Mouse (Mus musculus): ENCODE results near the gene Lyrm2. TPM values are rescaled to one million over a fixed set of nuclear protein-coding genes. Genes with fewer than 3 reads are reported as not detected.
A peak's percentile ranks its signal among the peaks of the same experiment; 100 is the strongest.

Gene Lyrm2
- total RNA-seq (2014; rRNA removed) (27.3 and 82.4 TPM in 2 replicates), polyA plus RNA-seq (2015; fragmentation: Nextera tagmentation; extraction: Ambion mirVana) (115 and 117 TPM in 2 replicates)

DNA sequence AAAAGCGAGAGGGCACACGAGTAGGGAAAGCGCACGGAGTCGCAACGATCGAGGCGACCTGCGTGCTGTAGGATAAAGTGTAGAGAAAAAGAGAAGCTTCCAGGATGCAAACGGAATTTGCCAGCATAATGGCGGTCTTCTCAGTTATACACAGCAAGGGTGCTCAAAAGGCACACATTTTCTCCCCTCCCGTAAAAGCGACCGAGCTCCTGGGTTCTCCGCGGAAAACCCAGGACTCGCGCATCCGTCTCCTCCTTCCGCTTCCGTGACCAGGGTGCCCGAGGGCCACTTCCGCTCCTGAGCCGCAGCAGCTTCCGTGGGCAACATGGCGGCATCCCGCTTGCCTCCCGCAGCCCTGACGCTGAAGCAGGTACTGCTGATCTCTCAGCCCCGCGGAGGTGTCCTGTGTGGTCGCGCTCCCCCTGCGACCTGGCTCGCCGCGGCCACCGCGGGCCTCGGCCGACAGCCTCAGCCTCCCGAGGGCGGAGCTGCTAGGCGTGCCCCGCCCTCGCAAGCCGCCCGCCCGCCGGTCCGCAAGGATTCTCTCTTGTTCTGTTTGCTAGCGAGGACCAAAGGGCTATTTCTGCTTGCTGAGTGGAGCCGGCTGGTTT is at the start of gene Lyrm2:
Gene Lyrm2 (plus strand): TSS at position 288 of the 611 bp plus-strand sequence.
- DNase-seq (ENCODE audit: low spot score) (peak; percentile 84), ATAC-seq (ENCODE audit: low FRiP score) (peak; percentile 88)
- Histone ChIP-seq H3K4me2 (ENCODE audit: low read depth, low read length, poor library complexity, severe bottlenecking) (peak within 1 kb of the TSS; percentile 58), H3K27me3 (ENCODE audit: insufficient read depth, low read length) (no peaks in the 10 kb centered on the region), H3K9me3 (ENCODE audit: low read length) (no peaks in the 10 kb centered on the region), H3K9ac (replicated peaks; ENCODE audit: low read length, poor library complexity, severe bottlenecking) (peak within 1 kb of the TSS; percentile 88), H3K27ac (ENCODE audit: low read depth, low read length) (peak within 1 kb of the TSS; percentile 95), H3K4me3 (ENCODE audit: low read depth, low read length) (peak within 1 kb of the TSS; percentile 66), H3K4me1 (ENCODE audit: insufficient read depth, low read length) (no peaks in the 10 kb centered on the region), H3K36me3 (ENCODE audit: insufficient read depth, low read length) (no peaks in the 10 kb centered on the region)
- no peak for TF ChIP-seq CTCF (IDR thresholded peaks at IDR 0.05)
- under 1% methylated on average over 49 of the region's 53 CpGs for WGBS

DNA sequence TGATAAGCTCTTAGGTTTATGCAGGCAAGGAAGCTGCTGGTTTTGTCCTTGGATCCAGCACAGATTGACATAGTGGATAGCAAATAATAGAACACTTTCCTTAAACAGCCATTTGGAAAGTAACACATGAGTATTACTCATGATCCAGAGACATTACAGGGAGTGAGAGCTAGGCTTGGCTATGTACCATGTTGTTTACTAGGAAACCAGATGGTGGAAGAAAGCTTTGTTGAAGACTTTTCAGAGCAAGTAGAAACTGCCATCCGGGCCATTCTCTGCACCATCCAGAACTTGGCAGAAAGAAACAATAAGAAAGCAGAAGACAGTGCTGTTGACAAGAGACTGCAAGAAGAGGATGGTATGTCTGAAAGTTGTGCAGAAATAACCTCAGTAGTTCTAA is 49.3 kb upstream of the Lyrm2 start:
- no peak for DNase-seq (ENCODE audit: low spot score)
- no peak overlapping the region for H3K9ac ChIP-seq (replicated peaks; ENCODE audit: low read length, poor library complexity, severe bottlenecking)
- no peaks in the 10 kb centered on the region for H3K4me1 ChIP-seq (ENCODE audit: insufficient read depth, low read length)
- no peaks in the 10 kb centered on the region for H3K9me3 ChIP-seq (ENCODE audit: low read length)
- no peak overlapping the region for H3K4me2 ChIP-seq (ENCODE audit: low read depth, low read length, poor library complexity, severe bottlenecking)
- TF ChIP-seq CTCF (IDR thresholded peaks at IDR 0.05): no peak
- peaks cover 65% of the 10 kb centered on the region for H3K36me3 ChIP-seq (ENCODE audit: insufficient read depth, low read length)
- no peaks in the 10 kb centered on the region for H3K27me3 ChIP-seq (ENCODE audit: insufficient read depth, low read length)
- H3K4me3 ChIP-seq (ENCODE audit: low read depth, low read length): no peak overlapping the region
- no peak for ATAC-seq (ENCODE audit: low FRiP score)
- WGBS: 92% methylated on average over 1 of the region's 1 CpGs
- H3K27ac ChIP-seq (ENCODE audit: low read depth, low read length): no peak overlapping the region

DNA sequence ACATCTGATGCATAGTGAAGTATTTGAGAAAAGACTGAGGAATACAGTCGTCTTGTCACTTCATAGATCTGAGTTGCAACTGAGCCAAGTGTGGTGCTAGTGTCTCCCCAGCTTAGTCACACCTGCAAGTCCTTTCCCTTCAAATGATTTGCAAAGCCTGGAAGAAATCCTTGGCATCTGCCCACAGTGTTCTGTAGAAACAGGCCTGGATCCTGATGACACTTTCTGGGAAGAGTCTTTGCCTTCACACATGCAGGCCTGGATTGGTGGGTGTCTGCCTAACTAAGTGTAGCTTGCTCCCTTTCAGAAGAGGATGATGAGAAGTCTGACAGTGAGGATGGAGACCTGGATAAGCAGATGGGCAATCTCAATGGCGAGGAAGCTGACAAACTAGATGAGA is 42.6 kb upstream of the Lyrm2 start:
- Histone ChIP-seq H3K36me3 (ENCODE audit: insufficient read depth, low read length) (peaks cover 56% of the 10 kb centered on the region), H3K27me3 (ENCODE audit: insufficient read depth, low read length) (no peaks in the 10 kb centered on the region), H3K27ac (ENCODE audit: low read depth, low read length) (no peak overlapping the region), H3K4me2 (ENCODE audit: low read depth, low read length, poor library complexity, severe bottlenecking) (no peak overlapping the region), H3K9me3 (ENCODE audit: low read length) (no peaks in the 10 kb centered on the region), H3K4me3 (ENCODE audit: low read depth, low read length) (no peak overlapping the region), H3K9ac (replicated peaks; ENCODE audit: low read length, poor library complexity, severe bottlenecking) (no peak overlapping the region), H3K4me1 (ENCODE audit: insufficient read depth, low read length) (no peaks in the 10 kb centered on the region)
- ATAC-seq (ENCODE audit: low FRiP score) (no peak), DNase-seq (ENCODE audit: low spot score) (no peak)
- WGBS: 93% methylated on average over 2 of the region's 2 CpGs
- TF ChIP-seq CTCF (IDR thresholded peaks at IDR 0.05): no peak

DNA sequence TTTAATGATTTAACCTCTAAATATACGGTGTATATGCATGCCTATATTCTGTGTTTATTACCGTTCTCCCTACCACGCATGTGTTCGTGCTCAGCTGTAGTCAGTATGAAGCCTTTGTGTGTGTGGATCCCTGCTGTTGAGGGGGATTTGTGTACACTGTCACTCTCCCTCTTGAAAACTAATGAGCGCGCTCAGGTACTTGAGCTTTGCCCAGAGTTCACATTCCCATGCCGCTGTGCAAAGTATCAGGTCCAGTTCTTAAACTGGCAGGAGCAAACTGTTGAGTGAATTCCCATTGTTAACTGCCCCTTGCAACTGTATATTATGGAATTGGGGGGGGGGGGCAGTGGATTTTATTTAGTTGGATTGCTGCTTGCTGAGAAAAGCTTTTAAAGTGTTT is 32.6 kb upstream of the Lyrm2 start:
- H3K9ac ChIP-seq (replicated peaks; ENCODE audit: low read length, poor library complexity, severe bottlenecking): no peak overlapping the region
- H3K36me3 ChIP-seq (ENCODE audit: insufficient read depth, low read length): peaks cover 39% of the 10 kb centered on the region
- H3K9me3 ChIP-seq (ENCODE audit: low read length): no peaks in the 10 kb centered on the region
- ATAC-seq (ENCODE audit: low FRiP score): no peak
- no peaks in the 10 kb centered on the region for H3K4me1 ChIP-seq (ENCODE audit: insufficient read depth, low read length)
- TF ChIP-seq CTCF (IDR thresholded peaks at IDR 0.05): no peak
- WGBS: 79% methylated on average over 7 of the region's 7 CpGs
- no peak overlapping the region for H3K27ac ChIP-seq (ENCODE audit: low read depth, low read length)
- no peak for DNase-seq (ENCODE audit: low spot score)
- no peak overlapping the region for H3K4me2 ChIP-seq (ENCODE audit: low read depth, low read length, poor library complexity, severe bottlenecking)
- H3K4me3 ChIP-seq (ENCODE audit: low read depth, low read length): no peak overlapping the region
- H3K27me3 ChIP-seq (ENCODE audit: insufficient read depth, low read length): no peaks in the 10 kb centered on the region

DNA sequence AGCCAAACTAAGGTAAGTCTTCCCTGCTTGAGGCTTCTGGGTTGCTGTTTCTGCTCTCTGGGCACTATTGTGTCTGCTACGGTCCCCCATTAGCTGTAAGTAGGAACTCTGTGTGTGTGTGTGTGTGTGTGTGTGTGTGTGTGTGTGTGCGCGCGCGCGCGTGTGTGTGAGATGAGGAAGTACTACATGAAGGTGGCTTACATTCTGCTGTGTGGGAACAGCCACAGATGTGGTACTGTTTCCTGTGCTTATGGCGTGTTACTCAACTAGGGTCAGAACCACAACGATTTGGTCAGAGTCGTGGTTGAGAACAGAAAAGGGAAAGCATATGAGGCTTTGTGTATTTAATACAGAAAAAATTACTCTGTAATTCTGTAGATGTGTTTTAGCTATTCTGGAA is 32.0 kb upstream of the Lyrm2 start:
- no peak for DNase-seq (ENCODE audit: low spot score)
- no peaks in the 10 kb centered on the region for H3K4me1 ChIP-seq (ENCODE audit: insufficient read depth, low read length)
- peaks cover 39% of the 10 kb centered on the region for H3K36me3 ChIP-seq (ENCODE audit: insufficient read depth, low read length)
- H3K27me3 ChIP-seq (ENCODE audit: insufficient read depth, low read length): no peaks in the 10 kb centered on the region
- H3K9ac ChIP-seq (replicated peaks; ENCODE audit: low read length, poor library complexity, severe bottlenecking): no peak overlapping the region
- WGBS: 97% methylated on average over 10 of the region's 10 CpGs
- TF ChIP-seq CTCF (IDR thresholded peaks at IDR 0.05): no peak
- no peak overlapping the region for H3K4me2 ChIP-seq (ENCODE audit: low read depth, low read length, poor library complexity, severe bottlenecking)
- H3K4me3 ChIP-seq (ENCODE audit: low read depth, low read length): no peak overlapping the region
- H3K9me3 ChIP-seq (ENCODE audit: low read length): no peaks in the 10 kb centered on the region
- no peak for ATAC-seq (ENCODE audit: low FRiP score)
- no peak overlapping the region for H3K27ac ChIP-seq (ENCODE audit: low read depth, low read length)

DNA sequence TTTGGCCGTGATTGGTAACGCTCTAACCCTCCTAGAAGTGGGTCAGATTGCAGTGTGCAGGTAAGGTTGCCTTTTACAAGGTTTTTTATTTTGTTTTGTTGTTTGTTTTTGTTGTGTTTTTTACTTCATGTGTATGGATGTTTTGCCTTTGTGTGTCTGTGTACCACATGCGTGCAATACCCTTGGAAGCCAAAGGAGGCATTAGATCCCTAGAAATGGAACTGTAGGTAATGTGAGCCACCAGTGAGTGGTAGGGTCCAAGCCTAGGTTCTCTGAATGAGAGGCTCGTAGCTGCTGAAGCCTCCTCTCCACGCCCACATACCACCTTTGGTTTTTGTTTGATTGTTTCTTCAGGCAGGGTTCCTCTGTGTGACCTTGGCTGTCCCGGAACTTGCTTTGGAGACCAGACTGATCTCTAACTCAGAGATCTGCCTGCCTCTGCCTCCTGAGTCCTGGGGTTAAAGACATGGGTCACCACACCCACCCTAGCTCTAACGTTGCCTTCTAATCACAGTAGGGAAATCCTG is 29.7 kb upstream of the Lyrm2 start:
- Histone ChIP-seq H3K27ac (ENCODE audit: low read depth, low read length) (no peak overlapping the region), H3K9me3 (ENCODE audit: low read length) (no peaks in the 10 kb centered on the region), H3K4me1 (ENCODE audit: insufficient read depth, low read length) (no peaks in the 10 kb centered on the region), H3K27me3 (ENCODE audit: insufficient read depth, low read length) (no peaks in the 10 kb centered on the region), H3K36me3 (ENCODE audit: insufficient read depth, low read length) (peaks cover 49% of the 10 kb centered on the region), H3K4me2 (ENCODE audit: low read depth, low read length, poor library complexity, severe bottlenecking) (no peak overlapping the region), H3K4me3 (ENCODE audit: low read depth, low read length) (no peak overlapping the region), H3K9ac (replicated peaks; ENCODE audit: low read length, poor library complexity, severe bottlenecking) (no peak overlapping the region)
- 99% methylated on average over 7 of the region's 7 CpGs for WGBS
- DNase-seq (ENCODE audit: low spot score) (no peak), ATAC-seq (ENCODE audit: low FRiP score) (no peak)
- peak; percentile 61 for TF ChIP-seq CTCF (IDR thresholded peaks at IDR 0.05)

Measured in midbrain, postnatal 0 days (tissue).